Mouse (Mus musculus) kidney, adult 11 months (tissue): ENCODE results near the gene Lcn5.
A peak's percentile ranks its signal among the peaks of the same experiment; 100 is the strongest.

ENCODE experiments used
- DNase-seq: peaks from one replicate; pipeline ENCODE4 v3.0.0; 2022

Lcn5 gene

GRCm38 (mm10) chr2:25657652-25658051 lies at the start of gene Lcn5:
Gene Lcn5 (plus strand): TSS chr2:25657952.
- no peak for DNase-seq

GRCm38 (mm10) chr2:25608671-25609070 lies 49.1 kb upstream of the Lcn5 start:
- DNase-seq: no peak

- no peak for DNase-seq
Measured at GRCm38 (mm10) chr2:25616398-25616797, 41.4 kb upstream of the Lcn5 start.

GRCm38 (mm10) chr2:25617578-25617977 lies 40.2 kb upstream of the Lcn5 start, which contains the start of gene Ccdc183:
Gene Ccdc183 (minus strand): TSS chr2:25617678.
- no peak for DNase-seq

- no peak for DNase-seq
Measured at GRCm38 (mm10) chr2:25620386-25620785, 37.4 kb upstream of the Lcn5 start.

GRCm38 (mm10) chr2:25620852-25621228 lies 36.9 kb upstream of the Lcn5 start:
- DNase-seq: no peak

GRCm38 (mm10) chr2:25621229-25622200 lies 36.2 kb upstream of the Lcn5 start, which contains the start of gene Tmem141:
Gene Tmem141 (minus strand): TSS chr2:25622005.
- peak; percentile 91 for DNase-seq

- DNase-seq: no peak
Measured at GRCm38 (mm10) chr2:25625986-25626385, 31.8 kb upstream of the Lcn5 start.

GRCm38 (mm10) chr2:25627811-25628210 lies 29.9 kb upstream of the Lcn5 start, which contains the start of gene Fcna:
Gene Fcna (minus strand): TSS chr2:25628030.
- DNase-seq: no peak

- peak; percentile 47 for DNase-seq
Measured at GRCm38 (mm10) chr2:25628738-25629137, 29.0 kb upstream of the Lcn5 start.

GRCm38 (mm10) chr2:25633616-25634015 lies 24.1 kb upstream of the Lcn5 start:
- no peak for DNase-seq

- no peak for DNase-seq
Measured at GRCm38 (mm10) chr2:25634046-25634445, 23.7 kb upstream of the Lcn5 start.

GRCm38 (mm10) chr2:25639890-25640289 lies 17.9 kb upstream of the Lcn5 start:
- DNase-seq: no peak

- no peak for DNase-seq
Measured at GRCm38 (mm10) chr2:25652902-25653301, 4.8 kb upstream of the Lcn5 start, which contains the start of gene Lcn8. Gene Lcn8 (plus strand): TSS chr2:25653120.

- DNase-seq: no peak
Measured at GRCm38 (mm10) chr2:25654502-25654901, 3.2 kb upstream of the Lcn5 start.

GRCm38 (mm10) chr2:25656691-25657090 lies 1.1 kb upstream of the Lcn5 start:
- DNase-seq: no peak

GRCm38 (mm10) chr2:25657246-25657645 lies 506 bp upstream of the Lcn5 start:
- DNase-seq: no peak

GRCm38 (mm10) chr2:25660279-25660678 lies 2.5 kb downstream of the Lcn5 start:
- no peak for DNase-seq

- no peak for DNase-seq
Measured at GRCm38 (mm10) chr2:25661245-25661970, 3.7 kb downstream of the Lcn5 start.

GRCm38 (mm10) chr2:25663511-25663910 lies 5.8 kb downstream of the Lcn5 start:
- DNase-seq: no peak

- no peak for DNase-seq
Measured at GRCm38 (mm10) chr2:25664125-25664524, 6.4 kb downstream of the Lcn5 start.

- no peak for DNase-seq
Measured at GRCm38 (mm10) chr2:25666516-25666915, 8.8 kb downstream of the Lcn5 start.

- DNase-seq: no peak
Measured at GRCm38 (mm10) chr2:25676486-25676885, 18.7 kb downstream of the Lcn5 start, which contains the start of gene Lcn6. Gene Lcn6 (plus strand): TSS chr2:25676786.

- DNase-seq: no peak
Measured at GRCm38 (mm10) chr2:25679559-25679958, 21.8 kb downstream of the Lcn5 start.
